Comparison of ENCODE assay signal across 8 mouse cellular contexts in the genomic region with DNA sequence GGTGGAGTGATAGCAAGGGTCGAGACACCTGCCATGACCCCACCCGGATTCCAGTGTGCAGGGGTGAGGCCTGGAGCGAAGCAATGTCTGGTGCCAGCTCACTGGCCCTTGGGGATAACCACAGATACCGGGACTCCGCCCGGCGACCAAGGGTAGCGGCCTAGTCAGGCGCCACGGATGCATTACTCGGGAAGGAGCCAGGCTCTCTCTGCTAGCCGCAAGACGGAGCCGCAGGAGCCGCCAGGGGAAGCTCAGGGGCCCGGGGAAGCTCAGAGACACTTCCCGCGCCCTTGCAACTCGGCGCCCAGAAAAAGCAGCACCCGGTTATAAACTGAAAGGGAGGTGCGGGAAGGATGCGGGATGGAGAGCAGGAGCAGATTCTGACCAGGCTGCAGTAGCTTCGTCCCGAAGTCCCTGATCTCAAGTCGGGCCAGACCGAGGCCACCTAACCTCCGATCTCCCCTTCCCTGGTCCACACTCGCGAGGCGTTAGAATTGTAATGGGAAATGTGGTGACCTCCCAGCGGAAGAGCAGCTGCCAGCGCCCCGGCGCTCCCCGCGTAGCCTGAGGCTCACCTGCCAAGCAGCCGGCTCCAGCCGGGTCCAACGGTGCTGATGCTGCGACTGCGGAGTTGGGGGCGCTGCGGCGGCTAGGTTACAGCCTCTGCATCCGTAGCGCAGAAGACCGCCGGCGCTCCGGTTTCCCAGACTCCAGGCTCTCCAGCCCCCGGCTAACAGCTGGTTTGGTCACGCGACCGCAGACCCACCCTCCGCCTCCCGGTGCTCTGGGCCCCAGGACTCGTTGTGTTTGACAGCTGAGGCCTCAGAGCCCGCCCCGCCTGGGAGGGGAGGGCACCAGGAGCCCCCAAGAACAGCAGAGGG. TPM values are rescaled to one million over a fixed set of nuclear protein-coding genes. Genes with fewer than 3 reads are reported as not detected.
DNase-seq lines count a peak whose midpoint lies in the region; ATAC-seq and TF ChIP-seq lines count a peak whose summit lies in the region.

A gene (minus strand): TSS at position 825 of the 881 bp plus-strand sequence.

- DNase-seq in NIH3T3 (ENCODE audit: low read depth), result peak; percentile 37
- DNase-seq in cerebellum, adult 18-20 months, result peak; percentile 76 to 81
- peak; percentile 89 for DNase-seq in forebrain, postnatal 0 days
- peak; percentile 73 to 75 for DNase-seq in heart, postnatal 14 days
- DNase-seq in layer of hippocampus, adult 2 months (ENCODE audit: low spot score in 2 of 2), result peak; percentile 74 to 77
- DNase-seq in urinary bladder, adult 2 months (ENCODE audit: low spot score), result peak; percentile 29

- H3K4me2 ChIP-seq in forebrain, postnatal 0 days (ENCODE audit: low read depth), result peak within 1 kb of the TSS; percentile 75
- H3K4me2 ChIP-seq in liver, embryonic 16.5 days (ENCODE audit: low read depth, low read length), result peak within 1 kb of the TSS; percentile 59

- H3K9ac ChIP-seq in forebrain, postnatal 0 days, result peak within 1 kb of the TSS; percentile 95
- H3K9ac ChIP-seq in liver, embryonic 16.5 days (ENCODE audit: low read depth, low read length), result no peak within 1 kb of the TSS

- TF ChIP-seq POLR2A in olfactory bulb, adult 2 months (IDR thresholded peaks at IDR 0.05; ENCODE audit: insufficient read depth, low read depth, low read length), result peak; percentile 67

- peaks cover 27% of the 10 kb centered on the region for H3K4me1 ChIP-seq in forebrain, postnatal 0 days (ENCODE audit: insufficient read depth)
- H3K4me1 ChIP-seq in liver, embryonic 16.5 days (ENCODE audit: control insufficient read depth, low read depth, low read length), result no peaks in the 10 kb centered on the region; the same call in 1 of the 2 replicates
- H3K4me1 ChIP-seq in olfactory bulb, adult 2 months (ENCODE audit: control insufficient read depth, insufficient read depth, low read length), result peaks cover 13% of the 10 kb centered on the region

- intact Hi-C loops in heart, postnatal 14 days (cut with DNase I), result no loop called here

- H3K4me3 ChIP-seq in forebrain, postnatal 0 days (ENCODE audit: low read depth, low read length), result peak within 1 kb of the TSS; percentile 70
- peak within 1 kb of the TSS; percentile 64 for H3K4me3 ChIP-seq in layer of hippocampus, adult 2 months
- peak within 1 kb of the TSS; percentile 48 for H3K4me3 ChIP-seq in liver, embryonic 16.5 days (ENCODE audit: low read depth, low read length)
- H3K4me3 ChIP-seq in olfactory bulb, adult 2 months (ENCODE audit: insufficient read depth, low read depth, low read length), result peak within 1 kb of the TSS; percentile 56

- peak; percentile 92 for ATAC-seq in forebrain, postnatal 0 days
- ATAC-seq in liver, embryonic 16.5 days (ENCODE audit: low read depth), result 0 out of 2 replicates have a peak, but pooled peaks have one; percentile 19

- no peaks in the 10 kb centered on the region for H3K27me3 ChIP-seq in forebrain, postnatal 0 days (ENCODE audit: insufficient read depth, low read length)
- H3K27me3 ChIP-seq in liver, embryonic 16.5 days (ENCODE audit: control insufficient read depth, insufficient read depth, low read depth, low read length), result peaks cover 32% of the 10 kb centered on the region

- H3K36me3 ChIP-seq in forebrain, postnatal 0 days (ENCODE audit: insufficient read depth), result no peaks in the 10 kb centered on the region
- H3K36me3 ChIP-seq in liver, embryonic 16.5 days (ENCODE audit: control insufficient read depth, insufficient read depth), result no peaks in the 10 kb centered on the region

- 2% methylated on average over 60 of the region's 60 CpGs for WGBS in forebrain, postnatal 0 days
- under 1% methylated on average over 60 of the region's 60 CpGs for WGBS in liver, embryonic 16.5 days (ENCODE audit: insufficient replicate concordance)
- WGBS in olfactory bulb, adult 2 months, result under 1% methylated on average over 60 of the region's 60 CpGs

- peak within 1 kb of the TSS; percentile 96 for H3K27ac ChIP-seq in forebrain, postnatal 0 days (ENCODE audit: low read depth, low read length)
- H3K27ac ChIP-seq in layer of hippocampus, adult 2 months, result peak within 1 kb of the TSS; percentile 95
- H3K27ac ChIP-seq in liver, embryonic 16.5 days (ENCODE audit: low read length), result no peak within 1 kb of the TSS
- peak within 1 kb of the TSS; percentile 77 for H3K27ac ChIP-seq in olfactory bulb, adult 2 months (ENCODE audit: insufficient read depth, low read depth, low read length)

- TF ChIP-seq CTCF in forebrain, postnatal 0 days (IDR thresholded peaks at IDR 0.05; ENCODE audit: low read depth), result peak; percentile 24; the same call in 1 of the 2 replicates
- 0 out of 2 replicates have a peak, but pooled peaks have one; percentile 21 for TF ChIP-seq CTCF in layer of hippocampus, adult 2 months (conservative IDR thresholded peaks at IDR 0.05)
- no peak for TF ChIP-seq CTCF in olfactory bulb, adult 2 months (IDR thresholded peaks at IDR 0.05; ENCODE audit: insufficient read depth, low read depth, low read length)

- H3K9me3 ChIP-seq in forebrain, postnatal 0 days (ENCODE audit: low read length), result no peaks in the 10 kb centered on the region
- no peaks in the 10 kb centered on the region for H3K9me3 ChIP-seq in liver, embryonic 16.5 days (replicated peaks; ENCODE audit: control insufficient read depth, low read length)

RNA-seq across cellular contexts. Expression of the gene that starts here (rescaled TPM):
- 189 and 195 TPM in 2 replicates for total RNA-seq in forebrain, postnatal 0 days (2014; rRNA removed)
- polyA plus RNA-seq in forebrain, postnatal 0 days (2015; fragmentation: Nextera tagmentation; extraction: Ambion mirVana), result 95.5 and 122 TPM in 2 replicates
- 10 to 100 TPM in 1 of 2 experiments, 1 to 10 TPM in 1; 9.7 to 12.8 TPM for total RNA-seq in heart, postnatal 14 days (2021)
- total RNA-seq in layer of hippocampus, adult 2 months (2021), result 10 to 100 TPM; 98.2 to 98.3 TPM
- 0.09 and 0.34 TPM in 2 replicates for polyA plus RNA-seq in liver, embryonic 16.5 days (2015; fragmentation: Nextera tagmentation; extraction: Ambion mirVana)
- polyA plus RNA-seq in olfactory bulb, adult 2 months (2012; ENCODE audit: insufficient read depth, insufficient read length, low replicate concordance, missing spikeins), result not detected in 2 replicates
- 6.3 and 13.0 TPM in 2 replicates for polyA plus RNA-seq in urinary bladder, adult 2 months (2012; rRNA removed)

Comparison
In these comparisons a context has a peak if more than half of its experiments do, and no peak if none do; other contexts are left out.
1. RNA of the gene that starts here (total RNA-seq): 189 to 195 TPM in forebrain, postnatal 0 days and 98.2 to 98.3 TPM in layer of hippocampus, adult 2 months; 9.7 to 12.8 TPM in heart, postnatal 14 days; every median in the first group is over 4 times any median in the second.
2. Peak in ATAC-seq, H3K4me3 ChIP-seq and H3K4me2 ChIP-seq in liver, embryonic 16.5 days; RNA of the gene not detected or under 1 TPM.
3. DNase-seq: peak in every context shown above with its lines; median percentile 89 in forebrain, postnatal 0 days; 78 in cerebellum, adult 18-20 months; 76 in layer of hippocampus, adult 2 months; 74 in heart, postnatal 14 days; 37 in NIH3T3; 29 in urinary bladder, adult 2 months.
4. Peak in every context shown above with its lines, with median percentiles within 50 percentile points of each other: H3K4me3 ChIP-seq.